Mouse (Mus musculus) layer of hippocampus, adult 11-12 months (tissue): ENCODE measurements around the gene Dexi.

Experiments
- DNase-seq: peaks from one replicate; pipeline ENCODE4 v3.0.0; 2022; ENCODE audit warnings: low spot score

Gene Dexi

DNA sequence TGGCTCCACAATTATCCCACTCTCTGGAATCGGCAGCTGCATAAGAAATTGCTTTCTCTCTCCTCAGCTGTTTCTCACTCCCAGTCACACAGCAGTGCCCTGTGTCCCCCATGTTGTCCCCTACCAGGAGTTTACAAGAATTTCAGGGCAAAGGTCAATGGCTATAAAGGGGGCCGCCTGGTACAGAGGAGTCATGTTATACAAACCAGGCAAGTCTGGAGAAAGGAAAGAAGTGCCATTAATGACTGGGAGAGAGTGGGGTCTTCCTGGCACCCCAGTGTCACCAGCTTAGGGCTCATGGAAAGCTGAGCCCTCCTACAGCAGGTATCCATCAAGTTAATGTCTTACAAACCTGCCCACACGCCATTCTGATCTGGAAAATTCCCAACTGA lies 88.3 kb downstream of the Dexi start:
- DNase-seq, result no peak

DNA sequence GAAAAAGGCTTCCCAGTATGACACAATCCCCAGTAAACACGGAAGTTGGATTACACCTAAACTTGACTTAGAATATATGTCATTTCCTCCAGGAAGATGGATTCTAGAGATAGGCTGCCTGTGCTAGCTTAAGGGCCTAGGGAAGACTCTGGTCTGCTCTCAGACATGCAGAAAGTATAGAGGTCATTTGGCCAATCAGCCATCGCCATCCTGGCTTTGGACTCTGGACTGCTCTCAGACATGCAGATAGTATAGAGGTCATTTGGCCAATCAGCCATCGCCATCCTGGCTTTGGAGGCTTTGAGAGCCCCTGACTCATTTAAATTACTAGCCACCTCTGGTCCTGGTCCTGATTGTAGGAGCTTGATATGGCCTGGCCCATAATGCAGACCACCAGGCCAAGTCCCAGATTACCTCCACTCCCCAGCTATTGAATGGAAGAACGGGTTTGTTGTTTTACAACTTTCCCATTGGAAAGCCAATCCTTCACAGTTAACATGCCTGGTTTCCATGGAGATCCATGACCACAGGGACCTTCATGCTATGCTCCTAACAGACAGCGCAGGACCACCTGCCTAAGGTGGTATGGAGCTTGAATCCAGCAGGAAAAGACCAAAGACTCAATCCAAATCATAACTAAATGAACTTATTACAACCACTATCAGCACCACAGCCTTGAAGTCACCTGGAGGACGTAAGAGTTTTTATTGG lies 88.8 kb downstream of the Dexi start:
- DNase-seq, result no peak
